Mouse (Mus musculus) limb, embryonic 13.5 days (tissue): ENCODE measurements around the gene Hist2h2aa1. TPM values are rescaled to one million over a fixed set of nuclear protein-coding genes. Genes with fewer than 3 reads are reported as not detected.
"Not testable (repeated sequence)": the region's sequence is repeated elsewhere in the genome, so short reads cannot be mapped to it uniquely, and the experiment has no call there.

Experiments
- ATAC-seq: fragments of 200-750 bp; cut with Nextera tagmentation; 2 replicates; pipeline ENCODE4 v1.8.0; 2017; ENCODE audit warnings: low read depth, moderate number of reproducible peaks, moderate TSS enrichment; ENCODE audit not compliant: low FRiP score
- H3K27ac ChIP-seq: fragments of 300-500 bp; sonication (generic); 2 replicates; pipeline ENCODE4 v1.5.1; 2015; ENCODE audit warnings: inconsistent platforms, mild to moderate bottlenecking, moderate library complexity
- H3K27me3 ChIP-seq: fragments of 300-500 bp; sonication (generic); 2 replicates; pipeline ENCODE4 v1.6.1; 2015; ENCODE audit warnings: mild to moderate bottlenecking, inconsistent platforms
- H3K36me3 ChIP-seq: fragments of 300-500 bp; sonication (generic); 2 replicates; pipeline ENCODE4 v1.6.1; 2015; ENCODE audit warnings: inconsistent platforms, mild to moderate bottlenecking, moderate library complexity
- H3K4me1 ChIP-seq: fragments of 300-500 bp; sonication (generic); 2 replicates; pipeline ENCODE4 v1.6.1; 2015; ENCODE audit warnings: inconsistent platforms
- H3K4me2 ChIP-seq: fragments of 300-500 bp; sonication (generic); replicated peaks from 2 replicates; pipeline ENCODE4 v1.6.1; 2015; ENCODE audit warnings: inconsistent platforms, mild to moderate bottlenecking, moderate library complexity
- H3K4me3 ChIP-seq: fragments of 300-500 bp; sonication (generic); 2 replicates; pipeline ENCODE4 v1.5.1; 2015; ENCODE audit warnings: moderate library complexity, mild to moderate bottlenecking, inconsistent platforms
- H3K9ac ChIP-seq: fragments of 300-500 bp; sonication (generic); 2 replicates; pipeline ENCODE4 v1.6.1; 2015; ENCODE audit warnings: mild to moderate bottlenecking, inconsistent platforms
- H3K9me3 ChIP-seq: fragments of 300-500 bp; sonication (generic); 2 replicates; pipeline ENCODE4 v1.6.1; 2016; ENCODE audit warnings: inconsistent platforms
- WGBS: fragments of 180-500 bp; shearing (Covaris S2); methylation state at CpG from one replicate; pipeline ENCODE4 v1.1.7; 2015; 5-methylcytosine and 5-hydroxymethylcytosine counted together
- polyA plus RNA-seq: library from polyadenylated mRNA; unstranded; fragments of >200 nt; fragmentation: Nextera tagmentation; extraction: Ambion mirVana; gene quantifications from 2 replicates; pipeline ENCODE4 v1.2.1, GENCODE M21; 2015

Hist2h2aa1 gene
- polyA plus RNA-seq = 19.0 and 30.4 TPM in 2 replicates

GRCm38 (mm10) chr3:96245003-96245886 lies at the start of gene Hist2h2aa1:
Gene Hist2h2aa1, plus strand, starts transcription at chr3:96245497.
- Histone ChIP-seq H3K27ac (peak within 1 kb of the TSS; percentile 99), H3K4me1 (peaks cover 46% of the 10 kb centered on the region), H3K9ac (peak within 1 kb of the TSS; percentile 83), H3K4me3 (peak within 1 kb of the TSS; percentile 53), H3K4me2 (peak within 1 kb of the TSS; percentile 66)
- H3K36me3 ChIP-seq, H3K27me3 ChIP-seq, H3K9me3 ChIP-seq: not testable (repeated sequence)
- 0% methylated on average over 45 of the region's 88 CpGs for WGBS
- ATAC-seq = peak; percentile 90

- peaks cover 14% of the 10 kb centered on the region for H3K4me1 ChIP-seq
- peak overlapping the region; percentile 70; the same call in 1 of the 2 replicates for H3K4me3 ChIP-seq
- no peak for ATAC-seq
- 93% methylated on average over 11 of the region's 11 CpGs for WGBS
- H3K27me3 ChIP-seq = no peaks in the 10 kb centered on the region
- H3K27ac ChIP-seq = no peak overlapping the region
- H3K4me2 ChIP-seq = peak overlapping the region; percentile 94
- H3K9ac ChIP-seq = no peak overlapping the region
- 0 out of 2 replicates have a peak, but pooled peaks cover 5% of the 10 kb centered on the region for H3K9me3 ChIP-seq
- H3K36me3 ChIP-seq = peaks cover 9% of the 10 kb centered on the region
Observed at GRCm38 (mm10) chr3:96195616-96196313, 49.5 kb upstream of the Hist2h2aa1 start.

- Histone ChIP-seq H3K9me3 (0 out of 2 replicates have a peak, but pooled peaks cover 5% of the 10 kb centered on the region), H3K4me1 (peaks cover 14% of the 10 kb centered on the region), H3K4me3 (peak overlapping the region; percentile 70), H3K36me3 (peaks cover 5% of the 10 kb centered on the region), H3K4me2 (peak overlapping the region; percentile 94), H3K9ac (peak overlapping the region; percentile 88), H3K27ac (peak overlapping the region; percentile 95), H3K27me3 (no peaks in the 10 kb centered on the region)
- ATAC-seq = no peak; the same call in 1 of the 2 replicates
- 16% methylated on average over 27 of the region's 27 CpGs for WGBS
Observed at GRCm38 (mm10) chr3:96196437-96197128, 48.7 kb upstream of the Hist2h2aa1 start.

DNA sequence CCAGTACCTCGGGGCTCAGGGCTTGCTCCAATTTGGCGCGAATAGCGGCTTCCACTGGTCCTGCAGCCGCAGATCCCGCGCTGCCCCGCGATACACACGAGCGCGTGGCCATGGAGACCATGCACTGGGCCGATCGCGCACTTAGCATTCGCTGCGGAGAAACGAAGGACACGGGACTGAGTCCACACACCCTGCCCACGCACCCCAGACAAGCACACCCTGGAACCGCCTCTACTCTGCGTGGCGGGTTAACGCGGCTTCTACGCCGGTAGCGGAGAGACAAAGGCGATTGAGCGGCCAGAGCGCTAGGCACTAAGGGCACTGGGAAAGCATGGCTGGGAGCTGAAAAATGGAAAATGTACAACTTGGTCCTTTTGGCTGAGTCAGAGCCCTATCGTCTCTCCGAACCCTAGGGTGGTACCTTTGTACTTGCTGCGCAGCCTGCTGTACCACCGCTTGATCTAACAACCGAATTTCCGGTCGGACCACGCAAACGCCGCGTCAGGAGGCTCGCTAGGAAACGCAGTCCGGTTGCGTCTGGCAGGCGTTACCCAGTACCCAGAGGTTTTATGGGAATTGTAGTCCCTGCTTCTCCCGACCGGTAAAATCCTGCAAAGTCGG lies 48.1 kb upstream of the Hist2h2aa1 start:
- Histone ChIP-seq H3K4me2 (peak overlapping the region; percentile 94), H3K27me3 (no peaks in the 10 kb centered on the region), H3K4me1 (peaks cover 14% of the 10 kb centered on the region), H3K27ac (peak overlapping the region; percentile 95), H3K36me3 (peaks cover 5% of the 10 kb centered on the region), H3K4me3 (peak overlapping the region; percentile 70), H3K9me3 (0 out of 2 replicates have a peak, but pooled peaks cover 5% of the 10 kb centered on the region), H3K9ac (peak overlapping the region; percentile 88)
- ATAC-seq = peak; percentile 93
- under 1% methylated on average over 50 of the region's 50 CpGs for WGBS

DNA sequence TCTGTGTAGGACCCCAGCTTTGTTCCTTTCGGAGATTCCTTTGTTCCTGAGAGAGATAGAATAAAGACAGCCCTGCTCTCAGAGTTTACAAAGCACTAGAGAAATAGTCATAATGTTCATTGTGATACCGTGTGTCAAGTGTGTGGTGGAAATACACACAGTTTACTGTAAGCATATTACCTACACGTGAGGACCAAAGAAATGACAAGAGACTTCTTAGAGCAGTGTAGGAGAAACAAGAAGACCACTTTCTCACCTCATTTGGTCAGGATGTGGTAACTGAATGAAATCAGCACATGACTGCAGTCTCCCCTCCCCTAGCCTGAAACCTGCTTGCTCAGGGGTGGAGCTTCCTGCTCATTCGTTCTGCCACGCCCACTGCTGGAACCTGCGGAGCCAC lies 47.1 kb upstream of the Hist2h2aa1 start:
- no peak for ATAC-seq

GRCm38 (mm10) chr3:96198601-96199251 lies 46.6 kb upstream of the Hist2h2aa1 start:
- ATAC-seq, H3K36me3 ChIP-seq, H3K27ac ChIP-seq, H3K9ac ChIP-seq, H3K9me3 ChIP-seq, H3K27me3 ChIP-seq, H3K4me3 ChIP-seq: not testable (repeated sequence)
- H3K4me1 ChIP-seq = peaks cover 14% of the 10 kb centered on the region
- H3K4me2 ChIP-seq = peak overlapping the region; percentile 94
- WGBS = 34% methylated on average over 8 of the region's 8 CpGs

More for the DNA sequence above, 47.1 kb upstream of the Hist2h2aa1 start:
- 5% methylated on average over 6 of the region's 6 CpGs for WGBS
- no peaks in the 10 kb centered on the region for H3K27me3 ChIP-seq
- H3K9ac ChIP-seq = peak overlapping the region; percentile 19
- H3K9me3 ChIP-seq = 0 out of 2 replicates have a peak, but pooled peaks cover 5% of the 10 kb centered on the region
- H3K4me1 ChIP-seq = peaks cover 14% of the 10 kb centered on the region
- H3K4me2 ChIP-seq = peak overlapping the region; percentile 94
- 0 out of 2 replicates have a peak overlapping the region, but pooled peaks have one; percentile 6 for H3K27ac ChIP-seq
- peak overlapping the region; percentile 70 for H3K4me3 ChIP-seq
- H3K36me3 ChIP-seq = peaks cover 5% of the 10 kb centered on the region

DNA sequence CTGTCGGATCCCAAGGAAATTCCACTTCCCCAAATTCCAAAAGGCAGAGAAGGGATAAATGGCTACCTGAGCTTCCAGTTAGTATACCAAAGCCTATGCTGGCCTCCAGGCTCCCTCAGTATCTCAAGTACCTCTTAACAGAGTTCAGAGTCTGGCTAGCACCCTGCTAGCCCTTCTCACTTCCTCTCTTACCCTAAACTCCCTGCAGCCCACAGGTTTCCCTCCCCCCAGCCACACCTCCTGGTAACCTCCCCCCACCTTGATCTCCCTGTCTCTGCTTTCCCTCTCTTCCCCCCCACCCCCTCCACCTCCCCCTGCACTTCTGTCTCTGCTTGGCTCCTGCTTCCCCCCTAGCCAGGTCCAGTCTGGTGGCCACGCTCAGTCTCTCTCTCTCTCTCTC lies 45.6 kb upstream of the Hist2h2aa1 start:
- Histone ChIP-seq H3K9me3 (0 out of 2 replicates have a peak, but pooled peaks cover 5% of the 10 kb centered on the region), H3K4me2 (no peak overlapping the region), H3K9ac (no peak overlapping the region), H3K27ac (no peak overlapping the region), H3K36me3 (peaks cover 5% of the 10 kb centered on the region), H3K4me3 (no peak overlapping the region), H3K27me3 (no peaks in the 10 kb centered on the region), H3K4me1 (peaks cover 14% of the 10 kb centered on the region)
- ATAC-seq = no peak
- 42% methylated on average over 2 of the region's 2 CpGs for WGBS

DNA sequence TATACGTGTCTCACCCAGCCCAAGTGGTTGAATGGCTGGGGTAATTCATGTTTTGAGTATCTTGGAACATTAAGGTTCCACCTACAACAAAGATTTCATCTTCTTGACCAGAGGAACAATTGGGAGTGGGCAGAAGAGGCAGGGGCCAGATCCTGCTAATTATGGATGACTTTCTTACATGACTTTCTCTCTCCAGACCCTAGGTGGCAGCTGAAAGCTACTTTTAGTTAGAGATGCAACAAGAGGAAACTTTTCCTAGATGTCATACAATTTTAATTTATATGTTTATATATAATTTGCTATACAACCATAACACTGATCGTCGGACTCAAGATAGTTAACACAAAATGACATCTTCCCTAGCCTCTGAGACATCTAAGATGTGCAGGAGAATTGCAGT lies 37.5 kb upstream of the Hist2h2aa1 start:
- Histone ChIP-seq H3K4me1 (no peaks in the 10 kb centered on the region), H3K4me3 (no peak overlapping the region), H3K27ac (no peak overlapping the region), H3K4me2 (no peak overlapping the region), H3K9me3 (no peaks in the 10 kb centered on the region), H3K9ac (no peak overlapping the region), H3K27me3 (peaks cover 3% of the 10 kb centered on the region; the same call in 1 of the 2 replicates), H3K36me3 (no peaks in the 10 kb centered on the region)
- WGBS = 87% methylated on average over 3 of the region's 3 CpGs
- ATAC-seq = no peak

DNA sequence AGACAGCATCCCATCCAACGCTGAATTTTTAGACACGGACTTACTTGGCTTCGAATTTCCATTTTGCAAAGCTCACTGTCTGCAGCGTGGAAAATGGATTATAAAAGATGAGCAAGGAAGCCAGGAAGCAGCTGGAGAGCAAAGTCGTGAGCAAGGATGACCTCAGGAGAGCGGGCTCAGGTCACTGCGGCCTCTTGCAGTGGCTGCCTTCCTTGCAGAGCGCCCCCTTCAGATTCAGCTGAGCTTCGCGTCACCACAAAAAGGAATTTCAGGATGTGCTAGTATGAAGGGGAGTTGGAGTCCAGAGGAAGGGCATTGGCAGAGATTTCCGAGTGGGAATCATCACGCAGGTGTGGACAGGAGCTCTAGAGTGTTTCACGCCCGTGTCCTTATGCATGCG lies 36.1 kb upstream of the Hist2h2aa1 start:
- no peaks in the 10 kb centered on the region for H3K36me3 ChIP-seq
- H3K4me2 ChIP-seq = no peak overlapping the region
- H3K4me3 ChIP-seq = no peak overlapping the region
- H3K9me3 ChIP-seq = no peaks in the 10 kb centered on the region
- ATAC-seq = no peak
- WGBS = 27% methylated on average over 15 of the region's 15 CpGs
- peaks cover 3% of the 10 kb centered on the region; the same call in 1 of the 2 replicates for H3K27me3 ChIP-seq
- no peak overlapping the region for H3K27ac ChIP-seq
- H3K9ac ChIP-seq = 0 out of 2 replicates have a peak overlapping the region, but pooled peaks have one; percentile 8
- no peaks in the 10 kb centered on the region for H3K4me1 ChIP-seq

DNA sequence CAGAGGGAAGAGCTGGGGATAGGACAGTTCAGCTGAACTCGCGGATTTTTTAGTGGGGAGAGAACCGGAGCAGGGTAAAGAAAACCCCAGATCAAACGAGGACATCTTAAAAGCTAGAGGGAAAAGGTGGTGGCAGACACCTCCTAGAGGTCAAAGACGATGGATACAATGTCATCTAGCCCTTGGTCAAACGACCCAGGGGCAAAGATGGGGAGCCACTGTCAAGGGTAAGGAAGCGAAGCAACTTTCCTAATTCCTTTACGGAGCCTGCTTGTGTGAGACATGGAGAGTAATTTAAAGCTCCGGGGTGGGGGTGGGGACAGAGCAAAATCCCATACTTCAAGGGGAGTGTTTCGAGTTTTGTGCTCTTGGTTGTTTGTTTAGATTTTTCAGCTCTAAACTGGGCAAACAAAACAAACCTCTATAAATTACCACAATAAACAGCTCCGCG lies 26.1 kb upstream of the Hist2h2aa1 start:
- Histone ChIP-seq H3K9me3 (no peaks in the 10 kb centered on the region), H3K36me3 (no peaks in the 10 kb centered on the region), H3K27ac (peak overlapping the region; percentile 99), H3K4me2 (peak overlapping the region; percentile 79), H3K4me3 (peak overlapping the region; percentile 63), H3K27me3 (no peaks in the 10 kb centered on the region), H3K9ac (peak overlapping the region; percentile 72), H3K4me1 (peaks cover 27% of the 10 kb centered on the region)
- WGBS = under 1% methylated on average over 12 of the region's 12 CpGs
- peak; percentile 13; the same call in 1 of the 2 replicates for ATAC-seq
